Mouse (Mus musculus) heart, embryonic 13.5 days (tissue): ENCODE measurements at regions not wholly inside any gene's neighbourhood (a gene's known extent, or its start where the extent isn't known, plus 50 kb on each side); places are given as distances from the start of the nearest gene placed in this dataset.
A peak's percentile ranks its signal among the peaks of the same experiment; 100 is the strongest.

Source experiments
- ATAC-seq: fragments of 200-750 bp; cut with Nextera tagmentation; 2 replicates; pipeline ENCODE4 v1.8.0; 2017; ENCODE audit warnings: moderate TSS enrichment; ENCODE audit not compliant: insufficient number of reproducible peaks, low FRiP score, low TSS enrichment; ENCODE audit errors: extremely low read depth
- H3K27ac ChIP-seq: fragments of 300-500 bp; sonication (generic); replicated peaks from 2 replicates; pipeline ENCODE4 v1.5.1; 2015; ENCODE audit warnings: moderate library complexity, mild to moderate bottlenecking, inconsistent platforms
- H3K27me3 ChIP-seq: fragments of 300-500 bp; sonication (generic); replicated peaks from 2 replicates; pipeline ENCODE4 v1.6.1; 2015; ENCODE audit warnings: mild to moderate bottlenecking, inconsistent platforms
- H3K36me3 ChIP-seq: fragments of 300-500 bp; sonication (generic); 2 replicates; pipeline ENCODE4 v1.6.1; 2015; ENCODE audit warnings: mild to moderate bottlenecking, inconsistent platforms
- H3K4me1 ChIP-seq: fragments of 300-500 bp; sonication (generic); 2 replicates; pipeline ENCODE4 v1.6.1; 2015; ENCODE audit warnings: inconsistent platforms
- H3K4me2 ChIP-seq: fragments of 300-500 bp; sonication (generic); 2 replicates; pipeline ENCODE4 v1.6.1; 2015; ENCODE audit warnings: inconsistent platforms, mild to moderate bottlenecking, moderate library complexity
- H3K4me3 ChIP-seq: fragments of 300-500 bp; sonication (generic); 2 replicates; pipeline ENCODE4 v1.5.1; 2015; ENCODE audit warnings: moderate library complexity, mild to moderate bottlenecking, inconsistent platforms
- H3K9ac ChIP-seq: fragments of 300-500 bp; sonication (generic); 2 replicates; pipeline ENCODE4 v1.6.1; 2015; ENCODE audit warnings: inconsistent platforms, mild to moderate bottlenecking, moderate library complexity
- H3K9me3 ChIP-seq: fragments of 300-500 bp; sonication (generic); 2 replicates; pipeline ENCODE4 v1.6.1; 2016; ENCODE audit warnings: inconsistent platforms
- WGBS: fragments of 180-500 bp; shearing (Covaris S2); methylation state at CpG from one replicate; pipeline ENCODE4 v1.1.7; 2015; ENCODE audit warnings: mixed read lengths; 5-methylcytosine and 5-hydroxymethylcytosine counted together

DNA sequence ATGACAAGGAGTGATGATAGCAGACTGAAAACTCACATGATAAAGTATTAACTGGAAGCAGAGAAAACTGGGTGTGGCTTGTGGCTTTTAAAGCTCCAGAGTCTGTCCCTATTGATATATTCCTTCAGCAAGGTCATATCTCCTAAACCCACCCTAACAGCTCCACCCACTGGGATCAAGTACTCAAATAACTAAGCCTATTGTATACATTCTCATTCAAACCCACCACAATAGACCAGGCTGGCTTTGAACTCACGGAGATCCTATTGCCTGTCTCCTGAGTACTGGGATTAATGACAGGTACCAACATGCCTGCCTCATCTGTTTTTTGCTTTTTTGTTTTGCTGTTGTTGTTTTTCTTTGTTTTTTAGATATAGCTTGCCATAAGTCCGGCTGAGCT is 484.3 kb upstream of the Zfp462 start:
- ATAC-seq = no peak
- WGBS = 63% methylated on average over 2 of the region's 2 CpGs
- Histone ChIP-seq H3K27me3 (no peaks in the 10 kb centered on the region), H3K9me3 (no peaks in the 10 kb centered on the region), H3K27ac (no peak overlapping the region), H3K4me3 (no peak overlapping the region), H3K4me1 (peaks cover 4% of the 10 kb centered on the region; the same call in 1 of the 2 replicates), H3K36me3 (no peaks in the 10 kb centered on the region), H3K4me2 (no peak overlapping the region), H3K9ac (no peak overlapping the region)

DNA sequence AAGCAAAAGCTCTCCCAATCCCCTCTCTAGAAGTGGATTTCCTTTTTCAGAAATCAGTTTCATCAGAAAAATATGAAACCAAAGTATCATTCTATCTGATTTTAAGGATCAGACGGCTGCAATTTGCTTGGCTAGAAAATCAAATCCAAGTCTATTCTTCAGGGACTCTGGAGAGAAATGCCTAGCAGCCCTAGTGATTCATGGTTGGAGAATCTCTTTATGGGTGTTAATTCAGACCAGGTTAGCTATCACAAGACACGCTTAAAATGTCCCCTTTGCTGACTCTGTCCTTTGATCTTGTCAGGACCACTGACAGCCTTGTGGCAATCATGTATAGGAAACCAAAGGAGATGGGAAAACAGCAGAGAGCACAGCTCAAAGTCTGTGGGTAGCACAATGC is 475.7 kb upstream of the Zfp462 start:
- Histone ChIP-seq H3K9ac (no peak overlapping the region), H3K4me2 (no peak overlapping the region), H3K4me3 (no peak overlapping the region), H3K9me3 (no peaks in the 10 kb centered on the region), H3K36me3 (no peaks in the 10 kb centered on the region), H3K27me3 (no peaks in the 10 kb centered on the region), H3K27ac (no peak overlapping the region), H3K4me1 (peaks cover 27% of the 10 kb centered on the region)
- 73% methylated on average over 2 of the region's 2 CpGs for WGBS
- ATAC-seq = no peak

DNA sequence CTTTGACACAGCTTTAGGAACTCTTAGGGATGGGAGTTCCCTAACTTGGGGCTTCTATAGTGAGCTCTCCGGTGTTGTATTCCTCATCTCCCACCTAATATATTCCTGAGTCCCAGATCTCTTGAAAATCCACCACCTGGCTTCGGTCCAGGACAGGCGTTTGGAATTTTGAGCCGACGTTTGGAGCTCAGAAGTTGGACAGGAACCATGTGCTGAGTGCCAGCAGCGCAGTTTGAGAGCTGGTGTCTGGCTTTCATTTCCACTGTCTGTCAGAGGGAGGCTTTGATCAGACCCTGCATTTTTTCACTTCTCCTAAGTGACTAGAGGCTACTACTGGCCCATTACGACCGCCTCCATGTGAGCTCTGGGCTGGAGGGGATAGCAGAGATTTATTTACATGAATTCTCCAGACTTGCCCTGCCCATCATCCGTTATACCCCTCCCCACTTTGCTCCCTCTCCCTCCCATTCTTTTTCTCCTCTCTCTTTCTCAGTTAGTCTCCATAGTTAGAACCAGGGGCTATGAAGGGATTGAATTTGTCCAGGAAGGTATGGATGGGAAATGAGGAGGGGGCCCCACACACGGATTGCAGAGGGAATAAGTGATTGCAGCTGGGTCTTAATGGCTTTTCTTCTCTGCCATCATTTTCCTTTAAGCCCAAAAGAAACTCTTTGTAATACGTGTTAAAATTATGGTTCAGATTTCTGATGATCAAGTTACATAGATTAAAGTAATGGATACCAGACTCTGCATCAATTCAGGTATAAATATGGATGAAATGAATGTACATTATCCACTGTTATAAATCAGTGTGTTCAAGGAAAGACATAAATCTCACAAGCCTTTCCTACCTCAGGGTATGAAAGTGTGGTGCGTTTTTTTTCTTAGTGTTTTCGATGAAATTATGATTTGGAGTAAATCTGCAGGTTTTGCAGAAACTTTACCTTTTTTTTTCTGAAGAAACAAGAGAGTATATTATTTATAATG is 474.5 kb upstream of the Zfp462 start:
- WGBS = 24% methylated on average over 13 of the region's 13 CpGs

DNA sequence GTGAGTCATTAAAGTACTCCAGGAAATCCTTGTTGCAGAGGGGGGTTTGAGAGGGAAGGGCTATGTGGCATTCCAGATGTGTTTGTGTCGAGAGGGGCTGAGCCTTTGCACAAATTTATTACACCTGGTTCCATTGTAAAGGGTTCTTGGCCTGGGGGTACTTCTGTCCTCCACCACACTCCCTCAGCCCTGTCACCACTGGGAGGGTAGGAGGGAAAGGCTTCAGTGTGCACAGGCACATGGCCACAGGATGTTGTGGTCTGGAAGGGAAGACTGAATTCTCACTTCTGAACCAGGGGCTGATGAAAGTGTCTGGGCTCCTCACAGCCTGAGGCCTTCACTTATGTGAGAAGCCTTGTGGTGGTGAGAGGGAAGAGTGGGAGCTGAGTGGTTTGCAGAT is 473.8 kb upstream of the Zfp462 start:
- Histone ChIP-seq H3K4me1 (peaks cover 23% of the 10 kb centered on the region), H3K4me3 (no peak overlapping the region), H3K36me3 (no peaks in the 10 kb centered on the region), H3K9me3 (no peaks in the 10 kb centered on the region), H3K9ac (no peak overlapping the region), H3K4me2 (no peak overlapping the region), H3K27me3 (no peaks in the 10 kb centered on the region), H3K27ac (no peak overlapping the region)
- no peak for ATAC-seq
- 70% methylated on average over 1 of the region's 1 CpGs for whole genome bisulfite sequencing

More for the DNA sequence above, 474.5 kb upstream of the Zfp462 start:
- Histone ChIP-seq H3K9me3 (no peaks in the 10 kb centered on the region), H3K4me1 (peaks cover 23% of the 10 kb centered on the region), H3K27me3 (no peaks in the 10 kb centered on the region), H3K4me3 (no peak overlapping the region), H3K27ac (peak overlapping the region; percentile 82), H3K9ac (no peak overlapping the region), H3K4me2 (peak overlapping the region; percentile 50), H3K36me3 (no peaks in the 10 kb centered on the region)
- peak; percentile 51 for ATAC-seq

DNA sequence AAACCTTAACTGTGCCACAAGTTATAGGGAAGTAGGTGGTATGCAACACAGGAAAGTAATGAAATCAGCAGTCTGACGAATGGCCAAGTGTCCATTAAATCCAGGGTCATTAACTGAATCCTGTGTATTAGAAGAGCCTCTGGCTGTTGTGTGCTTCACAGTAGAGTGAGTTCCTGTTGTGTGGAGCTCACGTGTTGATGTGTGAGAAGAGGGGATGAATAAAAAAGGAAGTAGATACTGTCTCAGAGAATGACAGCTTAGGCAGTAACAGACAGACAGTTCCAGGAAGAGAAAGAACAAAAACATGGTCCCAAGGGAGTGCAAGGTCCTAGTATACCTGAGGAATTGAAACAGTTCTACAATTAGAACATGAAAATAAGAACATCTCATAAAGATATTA is 463.1 kb upstream of the Zfp462 start:
- Histone ChIP-seq H3K36me3 (no peaks in the 10 kb centered on the region), H3K4me1 (no peaks in the 10 kb centered on the region), H3K27ac (no peak overlapping the region), H3K4me3 (no peak overlapping the region), H3K9ac (no peak overlapping the region), H3K27me3 (no peaks in the 10 kb centered on the region), H3K4me2 (no peak overlapping the region), H3K9me3 (no peaks in the 10 kb centered on the region)
- no peak for ATAC-seq
- 65% methylated on average over 2 of the region's 2 CpGs for WGBS

DNA sequence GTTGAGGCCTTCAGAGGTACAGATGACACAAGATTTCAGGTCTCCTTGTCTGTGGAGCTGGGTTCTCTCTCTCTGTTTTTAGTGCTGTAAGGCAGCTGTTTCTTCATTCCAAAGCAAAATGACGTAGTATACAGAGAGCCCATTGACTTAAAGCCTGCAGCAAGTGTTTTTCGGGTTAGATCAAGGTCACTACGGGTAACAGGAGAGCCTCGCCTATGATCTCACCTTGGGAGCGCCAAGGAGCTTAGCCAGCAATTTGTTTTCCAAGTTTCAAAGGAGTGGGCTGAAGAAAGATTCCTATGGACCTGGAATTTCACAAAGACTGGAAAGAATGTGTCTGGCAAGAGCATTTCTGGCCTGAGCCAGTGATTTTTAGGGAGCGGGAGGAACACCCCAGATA is 451.8 kb upstream of the Zfp462 start:
- no peak overlapping the region for H3K9ac ChIP-seq
- no peak overlapping the region for H3K27ac ChIP-seq
- H3K4me2 ChIP-seq = no peak overlapping the region
- H3K36me3 ChIP-seq = no peaks in the 10 kb centered on the region
- ATAC-seq = no peak
- WGBS = 51% methylated on average over 6 of the region's 6 CpGs
- peaks cover 3% of the 10 kb centered on the region; the same call in 1 of the 2 replicates for H3K4me1 ChIP-seq
- H3K9me3 ChIP-seq = no peaks in the 10 kb centered on the region
- H3K27me3 ChIP-seq = no peaks in the 10 kb centered on the region
- H3K4me3 ChIP-seq = no peak overlapping the region

DNA sequence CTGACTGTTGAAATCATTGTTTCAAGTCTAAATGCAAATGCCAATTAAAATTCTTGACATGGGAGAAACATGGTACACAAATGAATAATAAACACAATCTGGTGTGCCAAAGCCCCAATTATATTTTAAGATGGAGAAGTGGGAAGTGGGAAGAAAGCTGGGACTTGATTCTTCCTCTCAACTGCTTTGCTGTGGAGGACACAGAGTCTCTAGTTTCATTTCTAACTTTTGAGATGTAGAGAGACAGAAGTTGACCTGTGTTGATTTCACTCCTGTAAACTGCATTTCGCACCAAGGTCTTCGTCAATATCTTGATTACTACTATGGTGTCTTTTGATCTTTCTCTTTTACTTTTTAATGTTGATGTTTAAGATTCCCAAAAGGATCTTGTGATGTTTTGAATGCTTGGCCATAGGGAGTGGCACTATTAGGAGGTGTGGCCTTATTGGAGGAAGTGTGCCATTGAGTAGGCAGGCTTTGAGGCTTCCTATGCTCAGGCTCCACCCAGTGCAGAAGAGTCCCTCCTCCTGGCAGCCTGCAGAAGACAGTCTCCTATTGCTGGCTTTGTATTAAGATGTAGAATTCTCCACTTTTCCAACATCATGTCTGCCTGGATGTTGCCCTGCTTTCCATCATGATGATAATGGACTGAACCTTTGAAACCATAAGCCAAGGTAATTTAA is 447.4 kb upstream of the Zfp462 start:
- peaks cover 3% of the 10 kb centered on the region; the same call in 1 of the 2 replicates for H3K4me1 ChIP-seq
- no peaks in the 10 kb centered on the region for H3K27me3 ChIP-seq
- H3K4me2 ChIP-seq = no peak overlapping the region
- no peak overlapping the region for H3K27ac ChIP-seq
- no peak for ATAC-seq
- H3K36me3 ChIP-seq = no peaks in the 10 kb centered on the region
- no peak overlapping the region for H3K4me3 ChIP-seq
- no peaks in the 10 kb centered on the region for H3K9me3 ChIP-seq
- H3K9ac ChIP-seq = no peak overlapping the region
- WGBS = 85% methylated on average over 2 of the region's 2 CpGs

DNA sequence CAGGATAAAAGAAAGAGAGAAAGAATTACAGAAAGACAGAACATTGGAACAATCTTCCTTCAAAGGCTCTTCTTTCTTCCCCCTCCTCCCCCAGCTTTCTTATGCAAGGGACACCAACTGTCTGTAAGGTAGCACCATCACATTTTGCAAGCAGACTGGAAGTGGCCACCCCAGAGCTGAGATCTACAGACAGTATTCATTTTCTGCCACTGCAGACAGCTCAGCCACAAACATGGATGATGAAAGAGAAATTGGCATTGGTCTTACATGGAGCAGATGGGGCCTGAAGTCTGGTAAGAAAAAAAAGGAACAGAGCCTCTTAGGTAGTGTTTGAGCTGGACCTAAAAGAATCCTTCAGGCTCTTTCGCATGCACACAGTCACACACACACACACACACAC is 428.9 kb upstream of the Zfp462 start:
- 100% methylated on average over 1 of the region's 1 CpGs for WGBS
- Histone ChIP-seq H3K36me3 (no peaks in the 10 kb centered on the region), H3K4me1 (no peaks in the 10 kb centered on the region; the same call in 1 of the 2 replicates), H3K4me2 (no peak overlapping the region), H3K27me3 (peaks cover 12% of the 10 kb centered on the region), H3K4me3 (no peak overlapping the region), H3K9ac (no peak overlapping the region), H3K9me3 (no peaks in the 10 kb centered on the region), H3K27ac (no peak overlapping the region)
- no peak for ATAC-seq

DNA sequence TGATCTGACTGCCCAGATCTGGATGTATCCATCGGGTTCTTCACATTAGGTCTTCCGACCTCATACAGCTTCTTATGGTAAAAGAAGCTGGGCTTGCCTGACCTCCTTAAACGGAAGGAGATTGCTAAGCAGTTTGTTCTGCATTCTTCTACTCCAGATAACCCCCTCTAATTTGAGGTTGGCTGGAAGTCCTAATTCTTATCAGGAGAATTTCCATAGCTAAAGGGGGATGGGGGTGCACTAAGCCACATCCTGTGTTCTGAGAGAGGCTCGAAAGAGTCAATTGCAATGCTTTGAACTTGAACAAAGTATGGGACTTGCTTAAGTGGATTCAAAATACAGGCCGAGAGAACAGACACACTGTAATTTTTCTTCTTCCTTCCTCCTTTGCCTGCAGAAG is 421.6 kb upstream of the Zfp462 start:
- peaks cover 17% of the 10 kb centered on the region for H3K4me1 ChIP-seq
- WGBS = 21% methylated on average over 5 of the region's 5 CpGs
- no peak overlapping the region for H3K9ac ChIP-seq
- H3K27me3 ChIP-seq = peaks cover under 1% of the 10 kb centered on the region; the same call in 1 of the 2 replicates
- no peak for ATAC-seq
- H3K27ac ChIP-seq = peak overlapping the region; percentile 60
- no peaks in the 10 kb centered on the region for H3K36me3 ChIP-seq
- H3K4me3 ChIP-seq = no peak overlapping the region
- H3K4me2 ChIP-seq = no peak overlapping the region
- no peaks in the 10 kb centered on the region for H3K9me3 ChIP-seq

DNA sequence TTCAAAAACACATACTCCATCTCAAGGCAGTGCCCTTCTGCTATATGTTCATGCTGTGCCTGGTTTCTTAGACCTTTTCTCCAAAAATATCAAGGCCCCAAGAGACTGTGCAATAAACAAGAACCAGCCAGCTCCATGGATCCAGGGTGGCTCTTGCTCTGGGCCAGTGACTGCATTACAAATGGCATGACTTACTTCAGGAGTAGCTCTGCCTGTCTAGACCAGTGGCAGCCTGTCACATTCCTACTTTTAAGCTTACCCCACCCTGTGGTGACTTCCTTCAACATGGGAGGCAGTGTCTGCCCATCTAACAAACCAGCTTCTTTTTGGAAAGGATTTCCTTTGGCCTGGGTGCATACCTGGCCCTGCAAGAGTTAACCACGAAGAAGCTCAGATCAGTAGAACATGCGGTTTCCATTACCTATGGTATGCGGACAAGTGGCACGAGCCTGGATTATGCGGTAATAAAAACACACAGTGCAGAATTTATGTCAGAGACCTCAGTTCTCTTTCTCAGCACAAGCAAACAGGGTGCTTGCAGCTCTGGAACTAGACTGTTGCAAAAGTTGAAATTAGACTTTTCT is 418.8 kb upstream of the Zfp462 start:
- 55% methylated on average over 5 of the region's 5 CpGs for WGBS
- Histone ChIP-seq H3K9ac (no peak overlapping the region), H3K4me3 (no peak overlapping the region), H3K27ac (no peak overlapping the region), H3K9me3 (no peaks in the 10 kb centered on the region), H3K27me3 (0 out of 2 replicates have a peak, but pooled peaks cover 2% of the 10 kb centered on the region), H3K4me1 (peaks cover 17% of the 10 kb centered on the region), H3K4me2 (no peak overlapping the region), H3K36me3 (no peaks in the 10 kb centered on the region)
- no peak for ATAC-seq

DNA sequence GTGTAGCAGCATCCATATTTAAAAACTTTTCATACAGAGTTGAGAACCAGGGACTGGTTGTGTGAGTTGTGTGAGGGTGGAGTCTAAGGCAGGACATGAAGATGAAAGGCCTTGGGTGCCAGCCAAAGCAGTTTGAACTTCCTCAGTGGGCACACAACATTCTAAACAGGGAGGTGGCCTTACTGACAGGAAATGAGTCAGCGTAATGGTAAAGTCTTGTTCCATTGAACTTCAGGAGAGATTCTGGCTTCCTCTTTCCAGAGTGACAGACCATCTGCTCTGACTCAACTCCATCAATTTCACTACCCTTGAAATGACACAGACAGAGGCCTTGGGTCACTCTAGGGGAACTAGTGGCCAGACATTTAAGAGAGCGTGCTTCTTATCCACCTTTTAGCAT is 417.2 kb upstream of the Zfp462 start:
- WGBS = 52% methylated on average over 2 of the region's 2 CpGs
- Histone ChIP-seq H3K36me3 (no peaks in the 10 kb centered on the region), H3K27ac (no peak overlapping the region), H3K9me3 (no peaks in the 10 kb centered on the region), H3K4me3 (no peak overlapping the region), H3K27me3 (0 out of 2 replicates have a peak, but pooled peaks cover 2% of the 10 kb centered on the region), H3K9ac (no peak overlapping the region), H3K4me2 (no peak overlapping the region), H3K4me1 (peaks cover 17% of the 10 kb centered on the region)
- no peak for ATAC-seq
